Mouse (Mus musculus): Measurements from ENCODE around the gene Trim9.

Trim9 gene

DNA sequence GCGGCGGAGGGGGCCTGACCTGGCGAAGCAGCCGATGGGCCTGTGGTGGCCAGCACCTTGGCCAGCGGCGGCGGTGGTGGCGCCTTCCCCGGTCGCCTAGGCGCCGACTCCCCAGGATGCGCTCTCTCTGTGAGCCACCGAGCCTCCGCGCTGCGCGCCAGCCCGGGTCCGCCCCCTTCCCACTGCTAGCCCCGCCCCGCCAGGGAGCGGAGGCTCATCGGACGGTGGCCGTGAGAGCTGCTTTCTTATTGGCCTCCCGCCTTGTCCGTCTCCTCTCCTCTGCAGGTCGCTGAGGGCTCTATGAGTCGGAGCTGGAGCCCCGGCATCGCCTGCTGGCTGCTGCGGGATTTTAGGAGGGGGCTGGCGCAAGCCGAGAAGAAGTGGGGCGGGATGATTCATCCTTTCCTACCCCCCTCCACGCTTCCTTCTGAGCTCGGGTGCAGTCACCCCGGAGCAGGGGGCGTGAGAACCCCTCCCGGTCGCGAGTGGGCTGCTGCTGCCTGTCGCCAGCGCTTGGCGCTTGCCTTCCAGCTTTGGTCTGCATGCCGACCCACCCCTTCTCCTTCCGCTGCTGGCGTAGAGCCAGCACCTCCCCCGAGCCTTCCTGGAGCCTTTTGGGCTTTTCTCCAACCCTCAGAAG is at the start of gene Trim9:
Trim9 (minus strand) TSS at position 413 of the 640 bp plus-strand sequence.
- peak; percentile 75 for DNase-seq (ENCODE audit: low read depth, low spot score)

DNA sequence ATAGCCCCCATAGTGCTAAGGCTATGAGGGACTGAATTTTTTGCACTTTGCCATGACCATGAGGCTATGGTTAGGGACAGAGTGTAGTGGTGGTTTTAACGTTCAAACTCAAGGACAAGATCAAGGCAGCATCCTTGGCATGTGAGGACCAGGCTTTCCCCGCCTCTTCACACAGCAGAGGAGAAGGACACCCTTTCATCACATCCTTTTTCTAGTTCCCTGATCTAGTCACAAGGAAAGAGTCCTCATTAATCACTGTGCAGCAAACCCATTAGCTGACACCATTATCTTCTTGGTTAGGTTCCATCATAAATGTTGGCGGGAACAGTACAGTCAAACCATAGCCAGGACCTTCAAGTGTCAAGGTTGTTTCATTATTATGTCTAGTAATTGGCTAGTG is 47.6 kb upstream of the Trim9 start:
- no peak for DNase-seq (ENCODE audit: low read depth, low spot score)

DNA sequence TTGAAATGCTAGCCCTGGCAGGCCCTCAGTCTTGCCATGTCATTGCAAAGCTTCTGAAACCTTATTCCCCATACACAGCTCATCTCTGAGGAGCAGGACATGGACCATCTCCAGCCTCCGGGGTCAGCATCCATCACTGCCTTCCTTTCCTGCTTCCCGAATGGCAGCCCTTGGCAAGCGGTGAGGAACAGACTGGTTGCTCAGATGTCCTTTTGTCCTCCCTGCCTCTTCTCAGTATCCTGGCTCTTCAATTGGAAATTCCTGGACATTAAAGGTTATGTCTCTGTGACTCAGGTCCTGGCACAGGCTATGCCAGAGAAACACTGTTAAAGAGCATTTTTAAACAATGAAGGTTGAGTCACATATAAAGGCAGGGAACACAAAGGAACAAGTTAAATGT is 43.8 kb upstream of the Trim9 start:
- DNase-seq (ENCODE audit: low read depth, low spot score) = no peak

DNA sequence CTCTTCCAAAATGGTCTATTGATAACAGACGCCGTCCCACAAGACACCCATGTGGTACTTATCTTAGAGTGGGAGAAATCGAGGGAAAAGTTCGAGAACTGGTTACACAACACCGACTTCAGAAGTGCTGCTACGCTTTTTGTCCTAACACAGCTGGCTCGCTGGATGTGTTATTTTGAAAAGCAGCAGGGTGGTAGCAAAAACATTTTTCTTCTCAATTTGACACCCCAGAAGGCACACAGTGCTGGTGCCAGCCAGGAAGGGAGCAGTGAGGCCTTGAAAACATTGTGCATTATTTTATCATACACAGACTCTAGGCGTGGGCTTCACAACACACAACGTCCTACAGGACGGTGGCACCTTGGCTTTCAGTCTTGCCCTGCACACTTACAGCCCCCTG is 27.6 kb upstream of the Trim9 start:
- DNase-seq (ENCODE audit: low read depth, low spot score) = no peak

DNA sequence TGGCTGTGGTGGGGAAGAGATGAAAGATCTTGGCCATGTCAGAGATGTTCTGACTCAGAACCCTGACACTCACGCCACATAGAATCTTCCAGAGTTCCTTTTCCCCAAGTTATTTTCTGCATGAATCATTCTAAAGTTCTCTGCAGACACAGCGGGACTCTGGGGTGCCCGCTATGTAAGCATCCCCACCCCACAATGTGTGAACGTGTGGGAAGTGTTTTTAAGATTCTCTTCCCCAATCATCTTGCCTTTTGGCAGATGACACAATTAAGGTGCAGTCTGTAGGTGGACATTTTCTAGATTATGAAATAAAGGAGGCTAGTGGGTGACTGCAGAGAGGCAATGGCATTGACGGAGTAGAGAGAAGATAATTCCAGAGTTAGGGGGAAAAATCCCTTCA is 25.5 kb upstream of the Trim9 start:
- DNase-seq (ENCODE audit: low read depth, low spot score) = no peak

DNA sequence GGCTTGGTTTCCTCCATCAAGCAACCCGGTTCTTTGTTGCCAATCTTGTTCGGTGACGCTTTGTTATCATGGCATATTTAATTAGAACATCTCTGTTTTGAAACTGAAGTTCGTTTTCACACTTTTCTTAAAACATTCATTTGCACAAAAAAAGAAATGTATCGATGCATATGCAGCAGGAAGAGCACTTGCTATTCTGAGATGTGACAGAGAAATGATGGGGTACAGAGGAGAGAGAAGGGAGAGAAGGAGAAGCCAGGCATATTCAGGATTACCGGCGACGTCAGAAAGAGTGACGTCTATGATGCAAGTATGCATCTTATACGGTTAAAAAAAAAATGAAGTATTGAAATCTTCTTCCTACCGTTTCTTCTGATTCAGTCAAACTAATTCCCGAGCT is 21.9 kb upstream of the Trim9 start:
- DNase-seq (ENCODE audit: low read depth, low spot score) = no peak

DNA sequence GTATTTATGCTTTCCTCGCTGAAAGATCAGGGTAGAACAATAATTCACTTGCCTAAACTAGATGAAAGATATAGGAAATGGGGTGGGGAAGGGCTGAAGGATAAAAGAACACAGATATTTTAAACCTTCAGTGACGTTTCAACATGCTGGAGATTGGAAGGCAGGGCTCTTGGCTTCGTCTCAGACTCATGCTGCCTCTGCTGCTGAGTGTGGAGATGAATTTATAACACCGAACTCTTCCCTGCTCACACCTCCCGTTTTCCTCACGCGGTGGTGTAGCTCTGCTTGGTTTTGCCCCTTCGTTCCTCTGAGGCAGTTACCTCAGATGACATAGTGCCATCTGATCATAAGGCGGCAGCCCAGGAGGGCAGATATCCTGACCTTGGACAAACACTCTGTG is 21.4 kb upstream of the Trim9 start:
- DNase-seq (ENCODE audit: low read depth, low spot score) = no peak

DNA sequence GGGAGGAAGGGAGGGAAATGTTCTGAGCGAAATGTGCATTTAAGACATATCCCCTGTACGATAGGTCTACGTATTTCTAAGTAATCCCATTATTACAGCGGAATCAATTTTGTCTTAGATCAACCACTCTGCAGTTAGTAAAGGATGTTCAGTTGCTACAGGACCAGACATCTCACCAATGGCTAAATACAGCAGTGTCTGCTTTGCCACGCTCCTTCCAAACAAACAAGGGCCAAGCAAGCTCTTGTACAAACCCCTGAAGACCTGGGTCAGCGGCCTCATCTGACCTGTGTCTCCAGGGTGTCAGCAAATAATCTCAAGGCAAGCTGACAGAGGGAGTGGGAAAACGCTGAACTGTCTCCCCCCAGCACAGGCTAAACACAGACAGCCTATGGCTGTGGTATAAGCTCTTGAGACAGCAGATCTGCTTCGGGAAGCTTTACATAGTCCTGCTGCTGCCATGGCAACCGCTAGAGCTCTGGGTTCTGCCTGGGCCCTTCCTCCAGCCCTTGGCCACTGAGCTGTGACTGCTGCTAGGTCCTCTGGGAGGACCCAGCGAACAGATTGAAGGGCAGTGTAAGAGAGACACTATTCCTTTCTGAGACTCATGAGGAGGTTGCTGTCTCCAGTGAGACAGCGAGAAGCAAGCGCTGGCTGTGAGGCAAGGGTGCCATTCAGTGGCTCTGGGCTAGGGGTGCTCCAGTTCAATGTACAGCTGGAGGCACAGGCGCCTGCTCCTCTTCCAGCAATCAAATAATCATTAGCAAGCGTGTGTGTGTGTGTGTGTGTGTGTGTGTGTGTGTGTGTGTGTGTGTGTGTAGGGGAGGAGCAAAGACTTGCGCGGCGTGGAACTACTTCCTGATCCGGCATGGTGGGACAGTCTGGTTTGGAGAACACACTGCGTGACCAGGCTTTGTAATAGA is 20.2 kb upstream of the Trim9 start:
- no peak for DNase-seq (ENCODE audit: low read depth, low spot score)

DNA sequence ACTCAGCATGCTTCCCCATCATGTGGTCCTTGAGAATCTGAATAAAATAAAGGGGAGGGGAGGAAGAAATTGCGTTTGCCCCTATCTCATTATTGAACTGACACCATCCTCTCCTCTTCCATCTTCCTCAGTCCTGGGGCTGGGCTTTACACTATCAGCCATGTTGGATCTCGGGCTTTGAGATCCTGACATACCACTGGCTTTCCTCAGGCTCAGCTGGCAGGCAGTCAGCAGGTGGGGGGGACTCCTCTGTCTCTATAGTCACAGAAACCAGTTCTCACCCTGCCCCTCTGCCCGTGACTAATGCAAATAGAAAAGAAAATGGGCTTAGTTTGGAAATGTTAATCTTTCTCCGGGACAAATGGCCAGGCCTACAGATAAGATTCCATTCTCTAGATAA is 15.6 kb upstream of the Trim9 start:
- DNase-seq (ENCODE audit: low read depth, low spot score) = no peak

DNA sequence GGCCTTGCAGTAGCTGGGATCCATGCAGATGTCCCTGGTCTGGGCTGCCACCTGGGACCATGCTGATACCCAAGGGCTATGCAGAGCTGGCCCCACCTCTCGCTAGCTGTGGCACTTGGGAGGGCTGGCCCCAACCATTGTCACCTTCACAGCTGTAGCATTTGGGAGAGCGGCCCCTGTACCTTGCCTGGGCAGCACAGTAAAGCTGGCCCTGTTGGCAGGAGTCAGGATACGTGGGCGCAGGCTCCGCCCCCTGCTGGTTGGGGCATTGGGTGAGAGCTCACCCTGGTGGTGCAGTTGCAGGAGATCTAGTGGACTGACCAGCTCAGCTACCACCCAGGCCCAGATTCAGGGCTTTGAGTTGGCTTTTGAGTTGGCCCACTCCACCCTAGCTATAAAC is 12.9 kb upstream of the Trim9 start:
- no peak for DNase-seq (ENCODE audit: low read depth, low spot score)

DNA sequence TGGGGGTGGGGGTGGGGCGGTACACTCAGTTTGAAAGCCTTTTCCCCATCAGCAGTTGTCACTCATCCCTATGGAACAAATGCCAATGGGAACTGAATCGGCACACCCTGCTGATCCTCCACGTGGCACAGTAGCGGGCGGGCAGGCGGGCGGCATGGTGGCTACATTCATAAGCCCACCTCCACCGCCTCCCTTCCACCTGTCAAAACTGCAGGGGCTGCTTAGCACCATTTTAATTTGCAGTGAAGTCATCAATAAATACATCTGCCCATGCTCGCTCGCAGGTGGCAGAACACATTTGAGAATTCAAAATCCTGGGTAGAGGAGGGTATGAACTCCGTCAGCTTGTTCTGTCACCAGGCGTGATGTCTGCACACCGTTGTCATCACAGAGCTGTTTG is 12.0 kb upstream of the Trim9 start:
- no peak for DNase-seq (ENCODE audit: low read depth, low spot score)

DNA sequence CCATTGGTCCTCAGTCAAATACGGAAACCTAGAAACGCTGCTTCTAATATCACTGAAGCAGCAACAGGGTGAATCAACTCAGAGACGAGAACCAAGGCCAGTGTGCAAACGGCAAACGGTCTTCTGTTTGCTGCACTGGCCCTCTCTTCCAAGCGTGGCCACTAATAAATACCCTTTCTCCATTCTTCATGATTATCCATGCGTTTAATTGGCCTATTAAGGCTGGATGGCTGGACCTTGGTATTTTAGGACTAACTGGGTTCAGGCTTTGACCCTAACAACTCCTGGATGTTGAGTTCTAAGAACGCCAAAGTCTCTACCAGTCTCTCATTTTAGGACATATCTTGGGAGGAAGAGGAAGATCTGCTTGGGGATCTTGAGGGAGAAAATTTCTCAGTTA is 7.5 kb upstream of the Trim9 start:
- no peak for DNase-seq (ENCODE audit: low read depth, low spot score)

DNA sequence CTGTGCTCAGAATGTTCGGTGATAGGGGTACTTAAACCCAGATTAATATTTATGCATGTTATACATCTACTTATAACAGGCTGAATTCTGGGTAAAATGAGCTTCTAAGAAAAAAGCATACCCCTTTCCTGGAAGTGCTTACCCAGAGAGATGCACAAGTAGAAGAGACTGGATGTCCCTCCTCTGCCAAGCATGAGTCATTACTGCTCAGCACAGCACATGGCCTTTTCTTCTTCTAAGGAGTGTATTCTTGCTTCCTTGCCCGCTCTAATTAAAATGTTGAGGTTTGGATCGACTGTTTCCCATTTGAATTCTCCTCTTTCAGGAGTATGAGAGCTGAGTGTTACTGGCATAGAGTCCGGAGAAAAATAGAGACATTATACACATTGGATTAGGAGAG is 3.1 kb upstream of the Trim9 start:
- DNase-seq (ENCODE audit: low read depth, low spot score) = no peak

DNA sequence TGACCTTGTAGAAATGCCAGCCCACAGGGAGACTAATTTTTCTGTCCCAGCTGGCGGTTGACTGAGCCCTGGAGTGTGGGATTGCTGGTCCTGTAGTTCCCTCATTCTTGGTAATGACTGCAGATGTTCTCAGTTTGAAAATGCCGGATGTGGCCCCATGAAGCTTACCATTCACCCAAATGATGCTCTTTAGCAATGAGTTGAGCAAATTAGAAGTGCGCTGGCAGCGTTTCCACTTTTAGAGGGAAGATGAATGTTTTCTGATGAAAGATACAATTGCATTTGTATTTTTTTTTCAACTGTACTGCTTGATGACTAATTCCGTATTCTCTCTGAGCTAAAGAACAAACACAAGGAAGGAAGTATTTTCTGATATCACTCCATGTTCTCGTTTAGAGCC is 2.4 kb upstream of the Trim9 start:
- no peak for DNase-seq (ENCODE audit: low read depth, low spot score)

DNA sequence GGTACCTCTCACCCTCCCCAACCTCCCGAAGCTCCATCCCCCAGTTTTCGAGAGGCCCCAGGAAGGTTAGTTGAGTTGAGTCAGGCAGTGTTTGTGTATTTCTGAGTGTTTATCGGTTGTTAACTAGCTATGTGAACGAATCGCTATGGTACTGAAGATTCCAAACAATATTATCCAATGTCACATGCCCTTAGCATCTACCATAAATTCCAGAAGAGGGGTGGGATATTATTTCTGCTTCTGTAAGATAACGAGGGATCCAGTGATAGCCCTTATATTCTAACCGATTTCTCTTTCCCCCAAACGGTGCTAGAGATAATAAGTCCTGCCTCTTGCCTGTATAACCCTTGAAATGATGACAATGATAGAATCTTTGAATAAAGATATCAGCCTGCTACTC is 612 bp upstream of the Trim9 start:
- no peak for DNase-seq (ENCODE audit: low read depth, low spot score)

DNA sequence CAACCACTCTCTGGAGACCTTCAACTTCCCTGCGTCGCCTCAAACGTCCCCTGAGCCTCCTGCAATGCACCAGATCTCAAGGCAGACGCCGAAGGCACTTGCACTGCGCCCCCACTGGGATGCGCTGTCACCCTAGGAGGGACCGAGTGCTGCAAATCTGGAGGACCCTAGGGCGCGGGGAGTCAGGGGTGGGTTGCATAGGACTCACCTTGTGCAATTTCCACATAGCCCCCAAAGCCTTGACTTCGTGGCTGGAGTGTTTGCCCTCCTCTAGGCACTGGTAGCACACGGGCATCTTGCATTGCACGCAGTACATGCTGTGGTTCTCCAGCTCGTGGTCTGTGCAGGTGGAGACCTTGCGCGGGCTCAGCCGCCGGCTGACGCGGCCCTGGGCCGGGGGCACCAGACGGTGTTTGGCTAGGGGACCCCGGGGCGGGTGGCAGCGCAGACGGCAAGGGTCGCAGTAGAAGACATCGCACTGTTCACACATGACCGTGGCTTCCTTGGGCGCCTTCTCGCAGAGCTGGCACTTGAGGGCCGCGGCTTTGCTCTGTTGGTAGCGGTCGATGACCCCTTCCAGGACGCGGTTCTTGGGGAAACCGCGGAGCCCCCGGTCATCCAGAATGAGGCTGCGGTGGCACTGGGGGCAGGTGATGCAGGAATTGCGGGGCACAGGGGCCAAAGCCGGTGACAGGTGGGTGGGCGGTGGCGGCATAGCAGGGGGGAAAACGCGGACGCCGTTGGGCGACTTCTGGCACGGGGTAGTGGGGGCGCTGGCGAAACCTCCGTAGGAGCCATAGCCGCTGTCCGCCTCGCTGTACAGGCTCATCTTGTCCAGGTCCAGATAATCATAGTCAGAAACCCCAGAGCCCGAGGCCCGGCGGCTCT is 1.0 kb downstream of the Trim9 start:
- no peak for DNase-seq (ENCODE audit: low read depth, low spot score)

DNA sequence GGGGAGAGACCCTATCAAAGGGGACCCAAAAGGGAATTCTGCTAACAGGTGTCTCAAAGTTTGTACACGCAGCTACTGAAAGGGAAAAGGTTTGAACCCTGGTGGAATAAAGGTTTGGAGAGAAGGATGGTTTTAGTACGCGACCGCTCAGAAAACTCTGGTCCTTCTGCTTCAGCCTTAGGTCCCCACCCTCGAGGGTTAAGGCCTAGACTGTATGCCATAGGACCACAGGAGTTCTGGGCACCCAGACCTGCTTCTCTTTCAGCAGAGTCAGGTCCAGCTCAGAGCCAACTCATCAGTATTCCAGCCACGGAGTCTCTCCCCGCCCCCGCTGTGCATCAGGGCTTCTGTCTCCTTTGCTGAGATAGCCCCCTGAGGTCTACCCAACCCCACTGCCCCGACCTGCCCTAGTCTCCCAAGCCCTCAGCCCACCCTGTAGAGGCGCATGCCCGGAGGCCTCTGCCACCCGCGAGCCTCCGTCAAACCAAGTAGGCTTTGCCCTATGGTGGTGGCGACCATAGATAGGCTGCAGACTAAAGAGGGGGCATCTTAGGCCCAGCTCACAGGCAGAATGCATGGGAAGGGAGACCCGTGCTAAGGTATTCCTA is 1.8 kb downstream of the Trim9 start:
- no peak for DNase-seq (ENCODE audit: low read depth, low spot score)

DNA sequence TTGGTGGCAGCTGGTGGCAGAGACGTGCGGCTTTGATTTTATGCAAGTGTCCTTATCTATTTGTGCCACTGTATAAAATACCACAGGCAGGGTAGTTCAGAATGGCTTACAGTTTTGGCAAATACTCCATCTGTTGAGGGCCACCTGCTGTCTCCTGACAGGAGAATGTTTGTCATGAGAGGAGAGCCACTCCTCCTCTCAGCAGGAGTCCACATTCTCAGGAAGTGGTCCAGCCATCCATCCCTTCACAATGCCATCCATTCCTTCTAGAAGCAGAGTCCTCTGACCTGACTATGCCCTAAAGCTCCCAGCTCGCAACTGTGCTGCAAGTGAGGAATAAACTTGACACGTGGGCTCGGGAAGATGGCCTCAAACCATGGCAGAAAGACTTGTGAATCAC is 12.2 kb downstream of the Trim9 start:
- no peak for DNase-seq (ENCODE audit: low read depth, low spot score)

DNA sequence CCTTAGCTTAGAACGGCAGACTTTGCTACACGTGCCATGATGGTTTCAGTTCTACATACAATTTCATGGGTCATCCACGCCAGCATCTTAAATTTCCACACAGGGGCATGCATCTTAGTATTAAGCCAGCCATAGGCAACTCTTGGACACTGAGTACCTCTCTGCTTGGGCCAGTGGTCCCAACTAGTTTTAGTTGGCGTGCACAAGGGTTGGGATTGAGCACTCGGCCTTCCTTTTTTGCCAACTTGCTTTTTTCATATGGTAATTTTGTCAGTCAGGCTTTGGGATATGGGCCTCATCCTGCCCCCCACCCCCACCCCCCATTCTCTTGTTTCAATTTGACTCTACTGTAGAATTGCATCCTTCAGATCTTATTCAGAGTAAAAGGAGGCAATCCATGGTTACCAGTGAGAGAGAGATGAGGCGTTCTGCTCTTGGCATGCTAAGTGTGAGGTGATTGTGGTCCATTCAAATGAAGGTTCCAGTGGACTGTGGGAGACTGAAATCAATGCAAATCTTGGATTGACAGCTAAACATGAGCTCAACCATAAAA is 14.1 kb downstream of the Trim9 start:
- DNase-seq (ENCODE audit: low read depth, low spot score) = no peak

DNA sequence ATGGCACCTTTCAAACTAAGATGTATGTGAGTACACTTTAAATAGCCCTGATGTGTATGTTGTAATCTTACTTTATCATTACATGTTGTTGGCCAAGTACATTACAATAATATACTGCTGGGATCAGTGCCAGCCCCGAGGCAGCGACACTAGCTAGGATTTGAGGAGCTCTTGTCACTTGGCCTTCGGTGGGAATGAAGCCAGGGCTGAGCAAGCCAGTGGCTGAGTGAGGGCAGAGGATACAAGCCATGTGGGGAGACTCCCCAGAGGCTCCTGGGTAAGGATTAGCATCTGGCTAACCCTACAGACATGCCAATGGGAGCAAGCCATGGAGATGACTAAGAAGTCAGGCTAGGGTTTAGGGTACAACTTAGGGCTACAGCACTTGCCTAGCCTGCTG is 18.4 kb downstream of the Trim9 start:
- DNase-seq (ENCODE audit: low read depth, low spot score) = no peak

DNA sequence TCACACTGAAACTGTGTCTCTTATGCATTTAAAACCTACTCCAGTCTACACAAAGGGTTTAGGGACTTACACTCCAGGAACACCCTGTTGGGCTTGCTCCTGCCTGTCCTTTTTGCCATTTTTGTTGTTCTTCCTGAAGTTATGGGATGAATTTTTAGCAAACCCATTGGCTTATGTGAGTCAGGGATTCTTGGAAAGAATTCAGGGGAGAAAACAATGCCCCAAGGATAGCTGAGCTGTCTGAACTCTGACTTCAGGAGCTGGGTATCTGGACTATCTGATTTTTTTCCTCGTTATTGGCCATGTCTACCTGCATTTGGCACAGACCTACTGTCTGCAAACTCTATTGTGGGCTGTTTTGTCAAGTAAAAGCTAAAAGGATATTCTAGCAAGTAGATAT is 20.5 kb downstream of the Trim9 start:
- DNase-seq (ENCODE audit: low read depth, low spot score) = no peak

DNA sequence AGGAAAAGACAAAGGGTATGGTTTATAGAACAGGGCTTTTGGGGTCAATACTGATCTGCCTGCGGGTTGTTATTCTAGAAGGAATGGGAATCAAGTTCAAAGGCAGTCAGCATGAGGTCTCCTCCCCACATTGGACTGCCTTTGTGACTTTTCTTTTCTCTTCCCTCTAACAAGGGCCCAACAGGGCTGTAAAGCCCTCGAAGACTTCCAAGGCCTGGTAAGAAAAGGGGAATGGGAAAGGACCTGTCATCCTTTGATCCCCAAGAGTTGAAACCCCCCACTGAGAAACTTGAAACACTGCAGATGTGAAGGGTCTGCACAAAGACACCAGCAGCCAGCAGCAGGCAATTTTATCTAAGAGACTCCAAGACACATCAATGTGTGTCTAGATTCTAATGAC is 21.0 kb downstream of the Trim9 start:
- DNase-seq (ENCODE audit: low read depth, low spot score) = no peak

Data from CD4-positive helper T cell, adult 2 months (primary cell).